Mouse (Mus musculus) testis, postnatal 10 days (tissue): ENCODE measurements around the gene Phlpp1.

Source experiments
- DNase-seq: peaks from one replicate; pipeline ENCODE4 v3.0.0; 2021; ENCODE audit warnings: low spot score

Gene Phlpp1

GRCm38 (mm10) chr1:106164111-106164510, 7.4 kb upstream of the Phlpp1 start:
- no peak for DNase-seq

GRCm38 (mm10) chr1:106168001-106168400, 3.6 kb upstream of the Phlpp1 start:
- no peak for DNase-seq

GRCm38 (mm10) chr1:106168801-106169200, 2.8 kb upstream of the Phlpp1 start:
- DNase-seq = no peak

- no peak for DNase-seq
Measured at GRCm38 (mm10) chr1:106169741-106170265, 1.7 kb upstream of the Phlpp1 start.

- DNase-seq = peak; percentile 61
Measured at GRCm38 (mm10) chr1:106172301-106172930, 864 bp downstream of the Phlpp1 start.

- peak; percentile 68 for DNase-seq
Measured at GRCm38 (mm10) chr1:106172931-106173371, 1.4 kb downstream of the Phlpp1 start.

GRCm38 (mm10) chr1:106173621-106174156, 2.1 kb downstream of the Phlpp1 start:
- no peak for DNase-seq

GRCm38 (mm10) chr1:106174598-106174997, 3.0 kb downstream of the Phlpp1 start:
- DNase-seq = no peak

GRCm38 (mm10) chr1:106175360-106175759, 3.8 kb downstream of the Phlpp1 start:
- DNase-seq = no peak

GRCm38 (mm10) chr1:106176791-106177190, 5.2 kb downstream of the Phlpp1 start:
- no peak for DNase-seq

GRCm38 (mm10) chr1:106177868-106178790, 6.6 kb downstream of the Phlpp1 start:
- no peak for DNase-seq

- DNase-seq = no peak
Measured at GRCm38 (mm10) chr1:106183701-106184100, 12.1 kb downstream of the Phlpp1 start.

GRCm38 (mm10) chr1:106184780-106185460, 13.4 kb downstream of the Phlpp1 start:
- DNase-seq = no peak

- DNase-seq = no peak
Measured at GRCm38 (mm10) chr1:106185461-106185924, 13.9 kb downstream of the Phlpp1 start.

- DNase-seq = no peak
Measured at GRCm38 (mm10) chr1:106186062-106186461, 14.5 kb downstream of the Phlpp1 start.

- DNase-seq = no peak
Measured at GRCm38 (mm10) chr1:106187480-106187879, 15.9 kb downstream of the Phlpp1 start.

- no peak for DNase-seq
Measured at GRCm38 (mm10) chr1:106188756-106189155, 17.2 kb downstream of the Phlpp1 start.

GRCm38 (mm10) chr1:106189311-106189710, 17.8 kb downstream of the Phlpp1 start:
- DNase-seq = no peak

GRCm38 (mm10) chr1:106190695-106191094, 19.1 kb downstream of the Phlpp1 start:
- no peak for DNase-seq

- no peak for DNase-seq
Measured at GRCm38 (mm10) chr1:106191885-106192284, 20.3 kb downstream of the Phlpp1 start.

- no peak for DNase-seq
Measured at GRCm38 (mm10) chr1:106192864-106193470, 21.4 kb downstream of the Phlpp1 start.
